Comparison of ENCODE assay signal across 8 mouse cellular contexts in the genomic region with DNA sequence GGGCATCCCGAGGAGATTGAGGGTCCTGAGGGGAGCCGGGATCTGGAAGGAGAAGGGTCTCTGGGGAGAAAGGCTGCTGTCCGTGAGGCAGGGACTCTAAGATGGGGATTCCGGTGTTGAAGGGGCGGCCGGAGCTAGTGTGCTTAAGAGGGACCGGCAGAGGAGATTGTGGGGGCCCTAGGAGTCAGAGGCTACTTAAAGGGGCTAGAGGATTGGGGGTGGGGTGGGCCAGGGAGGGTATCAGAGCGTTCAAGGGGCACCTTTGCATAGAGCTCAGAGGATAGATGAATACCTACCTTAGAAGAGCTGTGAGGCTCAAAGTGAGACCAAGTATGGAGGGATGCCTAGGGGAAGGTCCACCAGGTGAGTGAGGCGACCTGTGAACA. TPM values are rescaled to one million over a fixed set of nuclear protein-coding genes. Genes with fewer than 3 reads are reported as not detected.
DNase-seq lines count a peak whose midpoint lies in the region; ATAC-seq and TF ChIP-seq lines count a peak whose summit lies in the region.

No protein-coding gene starts in this region.

- H3K9me3 ChIP-seq in heart, embryonic 15.5 days (replicated peaks) = no peaks in the 10 kb centered on the region
- H3K9me3 ChIP-seq in ES-E14 (ENCODE audit: control insufficient read depth, insufficient read depth, low read depth, low read length) = no peaks in the 10 kb centered on the region
- no peaks in the 10 kb centered on the region for H3K9me3 ChIP-seq in forebrain, postnatal 0 days (ENCODE audit: low read length)

- H3K9ac ChIP-seq in heart, embryonic 15.5 days = peak overlapping the region; percentile 87
- peak overlapping the region; percentile 81 for H3K9ac ChIP-seq in ES-E14 (ENCODE audit: insufficient read depth, low read depth, low read length, poor library complexity, severe bottlenecking)
- peak overlapping the region; percentile 91 for H3K9ac ChIP-seq in forebrain, postnatal 0 days

- peak overlapping the region; percentile 100 for H3K27ac ChIP-seq in heart, embryonic 15.5 days
- no peak overlapping the region for H3K27ac ChIP-seq in ES-E14 (ENCODE audit: insufficient read depth, low read depth, low read length, poor library complexity, severe bottlenecking)
- peak overlapping the region; percentile 97 for H3K27ac ChIP-seq in forebrain, postnatal 0 days (ENCODE audit: low read depth, low read length)

- no peak for TF ChIP-seq CTCF in forebrain, postnatal 0 days (IDR thresholded peaks at IDR 0.05; ENCODE audit: low read depth)

- peaks cover 6% of the 10 kb centered on the region; the same call in 1 of the 2 replicates for H3K36me3 ChIP-seq in heart, embryonic 15.5 days
- peaks cover 1% of the 10 kb centered on the region; the same call in 1 of the 2 replicates for H3K36me3 ChIP-seq in ES-E14 (ENCODE audit: control insufficient read depth, insufficient read depth, low read length, poor library complexity, severe bottlenecking)
- H3K36me3 ChIP-seq in forebrain, postnatal 0 days (ENCODE audit: insufficient read depth) = 0 out of 2 replicates have a peak, but pooled peaks cover 1% of the 10 kb centered on the region

- in situ Hi-C loops in ES-E14 (cut with MboI; ENCODE audit: low sequenced_read_pairs in 2 of 2, unreplicated experiment in 2 of 2) = no loop called here

- peak overlapping the region; percentile 75 for H3K4me2 ChIP-seq in heart, embryonic 15.5 days
- peak overlapping the region; percentile 57 for H3K4me2 ChIP-seq in forebrain, postnatal 0 days (ENCODE audit: low read depth)

- peaks cover 16% of the 10 kb centered on the region for H3K4me1 ChIP-seq in heart, embryonic 15.5 days (replicated peaks)
- 0 out of 4 replicates have a peak, but pooled peaks cover 0 to 1% of the 10 kb centered on the region in 2 experiments for H3K4me1 ChIP-seq in ES-E14 (ENCODE audit: control insufficient read depth in 2 of 2, insufficient read depth in 2 of 2, low read length in 2 of 2, poor library complexity in 1 of 2)
- H3K4me1 ChIP-seq in forebrain, postnatal 0 days (ENCODE audit: insufficient read depth) = peaks cover 15% of the 10 kb centered on the region; the same call in 1 of the 2 replicates

- H3K27me3 ChIP-seq in heart, embryonic 15.5 days = no peaks in the 10 kb centered on the region
- no peaks in the 10 kb centered on the region for H3K27me3 ChIP-seq in forebrain, postnatal 0 days (ENCODE audit: insufficient read depth, low read length)

- under 1% methylated on average over 9 of the region's 9 CpGs for WGBS in heart, embryonic 15.5 days
- whole genome bisulfite sequencing in forebrain, postnatal 0 days = 2% methylated on average over 9 of the region's 9 CpGs

- no peak for DNase-seq in heart, adult 8-10 months (ENCODE audit: low spot score)
- DNase-seq in ES-E14 (ENCODE audit: low read depth, low spot score) = no peak
- DNase-seq in forebrain, postnatal 0 days = no peak
- DNase-seq in mesoderm, embryonic 11.5 days (ENCODE audit: low read depth, low spot score) = peak; percentile 7
- DNase-seq in urinary bladder, postnatal 36 days (ENCODE audit: low spot score in 2 of 2) = no peak
- DNase-seq in right cerebral cortex, postnatal 10 days (ENCODE audit: low spot score in 2 of 2) = no peak
- DNase-seq in adrenal gland, adult (ENCODE audit: inconsistent age in 2 of 2, low spot score in 1 of 2) = no peak

- peak overlapping the region; percentile 73 for H3K4me3 ChIP-seq in heart, embryonic 15.5 days
- H3K4me3 ChIP-seq in ES-E14 (ENCODE audit: insufficient read depth in 1 of 2, low read depth in 1 of 2, low read length in 2 of 2, poor library complexity in 1 of 2, severe bottlenecking in 1 of 2) = peak overlapping the region; percentile 68 to 79
- H3K4me3 ChIP-seq in forebrain, postnatal 0 days (ENCODE audit: low read depth, low read length) = peak overlapping the region; percentile 82

- ATAC-seq in heart, embryonic 15.5 days (replicated peaks; ENCODE audit: insufficient number of reproducible peaks, insufficient read depth, low FRiP score, low read depth) = 0 out of 2 replicates have a peak, but pooled peaks have one; percentile 17
- peak; percentile 17 for ATAC-seq in forebrain, postnatal 0 days

TF ChIP-seq in ES-E14, 5 proteins besides CTCF, POLR2A, EP300 and RAD21:
- TF ChIP-seq HCFC1 (IDR thresholded peaks at IDR 0.05; ENCODE audit: borderline replicate concordance, insufficient read depth, low read length) = no peak
- TF ChIP-seq CHD2 (IDR thresholded peaks at IDR 0.05; ENCODE audit: low read depth, low read length) = no peak
- no peak for TF ChIP-seq MAFK (IDR thresholded peaks at IDR 0.05; ENCODE audit: insufficient read depth, low read depth, low read length)
- TF ChIP-seq ZNF384 (IDR thresholded peaks at IDR 0.05; ENCODE audit: low read depth, low read length) = no peak
- no peak for TF ChIP-seq ZC3H11A (IDR thresholded peaks at IDR 0.05; ENCODE audit: borderline replicate concordance, low read depth, low read length)

RNA-seq across cellular contexts. Expression of gene Gfpt1, which starts 0.5 kb away (rescaled TPM):
- 8.6 and 9.7 TPM in 2 replicates for polyA plus RNA-seq in heart, embryonic 15.5 days (2015; fragmentation: Nextera tagmentation; extraction: Ambion mirVana)
- 10 to 100 TPM; 16.0 to 21.4 (median 16.7) TPM for total RNA-seq in heart, adult 8-10 months (2022)
- total RNA-seq in ES-E14 (2012; rRNA removed) = 11.3 and 16.6 TPM in 2 replicates
- 34.0 and 43.0 TPM in 2 replicates for total RNA-seq in forebrain, postnatal 0 days (2014; rRNA removed)
- 12.5 and 16.5 TPM in 2 replicates for polyA plus RNA-seq in forebrain, postnatal 0 days (2015; fragmentation: Nextera tagmentation; extraction: Ambion mirVana)

RNA-seq across cellular contexts. Expression of gene Nfu1, which starts 34.1 kb away (rescaled TPM):
- 90.5 and 97.4 TPM in 2 replicates for polyA plus RNA-seq in heart, embryonic 15.5 days (2015; fragmentation: Nextera tagmentation; extraction: Ambion mirVana)
- 10 to 100 TPM; 78.5 to 83.2 (median 80.7) TPM for total RNA-seq in heart, adult 8-10 months (2022)
- total RNA-seq in ES-E14 (2012; rRNA removed) = 105 and 113 TPM in 2 replicates
- 167 and 362 TPM in 2 replicates for total RNA-seq in forebrain, postnatal 0 days (2014; rRNA removed)
- polyA plus RNA-seq in forebrain, postnatal 0 days (2015; fragmentation: Nextera tagmentation; extraction: Ambion mirVana) = 146 and 152 TPM in 2 replicates
